Mouse (Mus musculus): ENCODE data around the gene Dscaml1. TPM values are rescaled to one million over a fixed set of nuclear protein-coding genes. Genes with fewer than 3 reads are reported as not detected.

Dscaml1 gene
- polyA plus RNA-seq, 1 experiment: 0.80 TPM

- no peaks in the 10 kb centered on the region for H3K36me3 ChIP-seq (ENCODE audit: control insufficient read depth, insufficient read depth, low read length)
- no peaks in the 10 kb centered on the region for H3K4me1 ChIP-seq (ENCODE audit: control insufficient read depth, insufficient read depth, low read length)
- no peak for DNase-seq
- no peak overlapping the region for H3K27ac ChIP-seq (ENCODE audit: insufficient read depth, low read depth, low read length)
- no peak overlapping the region for H3K4me3 ChIP-seq (ENCODE audit: insufficient read depth, low read depth, low read length)
- 90% methylated on average over 4 of the region's 4 CpGs for WGBS
- no peaks in the 10 kb centered on the region for H3K27me3 ChIP-seq (replicated peaks; ENCODE audit: control insufficient read depth, insufficient read depth, low read length)
- TF ChIP-seq POLR2A (IDR thresholded peaks at IDR 0.05; ENCODE audit: low read depth, low read length) (no peak), CTCF (conservative IDR thresholded peaks at IDR 0.05; ENCODE audit: insufficient read depth, insufficient read length, low read depth, low read length) (no peak)
These were observed 23.2 kb downstream of the Dscaml1 start for GRCm38 (mm10) chr9:45449658-45450057.

GRCm38 (mm10) chr9:45451346-45451745 is 24.9 kb downstream of the Dscaml1 start:
- H3K27ac ChIP-seq (ENCODE audit: insufficient read depth, low read depth, low read length): no peak overlapping the region
- 94% methylated on average over 4 of the region's 4 CpGs for WGBS
- no peak for DNase-seq
- H3K36me3 ChIP-seq (ENCODE audit: control insufficient read depth, insufficient read depth, low read length): no peaks in the 10 kb centered on the region
- no peaks in the 10 kb centered on the region for H3K4me1 ChIP-seq (ENCODE audit: control insufficient read depth, insufficient read depth, low read length)
- TF ChIP-seq CTCF (conservative IDR thresholded peaks at IDR 0.05; ENCODE audit: insufficient read depth, insufficient read length, low read depth, low read length): no peak
- H3K4me3 ChIP-seq (ENCODE audit: insufficient read depth, low read depth, low read length): no peak overlapping the region
- H3K27me3 ChIP-seq (replicated peaks; ENCODE audit: control insufficient read depth, insufficient read depth, low read length): no peaks in the 10 kb centered on the region

GRCm38 (mm10) chr9:45454032-45454431 is 27.6 kb downstream of the Dscaml1 start:
- Histone ChIP-seq H3K36me3 (ENCODE audit: control insufficient read depth, insufficient read depth, low read length) (no peaks in the 10 kb centered on the region), H3K27ac (ENCODE audit: insufficient read depth, low read depth, low read length) (no peak overlapping the region), H3K4me3 (ENCODE audit: insufficient read depth, low read depth, low read length) (no peak overlapping the region), H3K27me3 (replicated peaks; ENCODE audit: control insufficient read depth, insufficient read depth, low read length) (no peaks in the 10 kb centered on the region), H3K4me1 (ENCODE audit: control insufficient read depth, insufficient read depth, low read length) (no peaks in the 10 kb centered on the region)
- TF ChIP-seq CTCF (conservative IDR thresholded peaks at IDR 0.05; ENCODE audit: insufficient read depth, insufficient read length, low read depth, low read length) (no peak), POLR2A (IDR thresholded peaks at IDR 0.05; ENCODE audit: low read depth, low read length) (no peak)
- WGBS: 88% methylated on average over 10 of the region's 10 CpGs
- no peak for DNase-seq

- WGBS: 80% methylated on average over 8 of the region's 8 CpGs
- H3K27me3 ChIP-seq (replicated peaks; ENCODE audit: control insufficient read depth, insufficient read depth, low read length): no peaks in the 10 kb centered on the region
- TF ChIP-seq CTCF (conservative IDR thresholded peaks at IDR 0.05; ENCODE audit: insufficient read depth, insufficient read length, low read depth, low read length) (no peak), POLR2A (IDR thresholded peaks at IDR 0.05; ENCODE audit: low read depth, low read length) (no peak)
These were observed 28.6 kb downstream of the Dscaml1 start for GRCm38 (mm10) chr9:45454889-45455610.

GRCm38 (mm10) chr9:45457200-45457599 is 30.8 kb downstream of the Dscaml1 start:
- no peak for DNase-seq
- 23% methylated on average over 7 of the region's 7 CpGs for WGBS
- TF ChIP-seq POLR2A (IDR thresholded peaks at IDR 0.05; ENCODE audit: low read depth, low read length) (no peak), CTCF (conservative IDR thresholded peaks at IDR 0.05; ENCODE audit: insufficient read depth, insufficient read length, low read depth, low read length) (no peak)

More at GRCm38 (mm10) chr9:45454889-45455610, 28.6 kb downstream of the Dscaml1 start:
- no peaks in the 10 kb centered on the region for H3K4me1 ChIP-seq (ENCODE audit: control insufficient read depth, insufficient read depth, low read length)
- no peak for DNase-seq
- no peak overlapping the region for H3K27ac ChIP-seq (ENCODE audit: insufficient read depth, low read depth, low read length)
- no peaks in the 10 kb centered on the region for H3K36me3 ChIP-seq (ENCODE audit: control insufficient read depth, insufficient read depth, low read length)
- no peak overlapping the region for H3K4me3 ChIP-seq (ENCODE audit: insufficient read depth, low read depth, low read length)

GRCm38 (mm10) chr9:45458363-45458762 is 31.9 kb downstream of the Dscaml1 start:
- Histone ChIP-seq H3K36me3 (ENCODE audit: control insufficient read depth, insufficient read depth, low read length) (no peaks in the 10 kb centered on the region), H3K27me3 (replicated peaks; ENCODE audit: control insufficient read depth, insufficient read depth, low read length) (no peaks in the 10 kb centered on the region), H3K4me3 (ENCODE audit: insufficient read depth, low read depth, low read length) (no peak overlapping the region), H3K27ac (ENCODE audit: insufficient read depth, low read depth, low read length) (no peak overlapping the region), H3K4me1 (ENCODE audit: control insufficient read depth, insufficient read depth, low read length) (no peaks in the 10 kb centered on the region)
- no peak for DNase-seq
- WGBS: 58% methylated on average over 14 of the region's 14 CpGs
- TF ChIP-seq CTCF (conservative IDR thresholded peaks at IDR 0.05; ENCODE audit: insufficient read depth, insufficient read length, low read depth, low read length): no peak
- TF ChIP-seq POLR2A (IDR thresholded peaks at IDR 0.05; ENCODE audit: low read depth, low read length): no peak

More at GRCm38 (mm10) chr9:45457200-45457599, 30.8 kb downstream of the Dscaml1 start:
- Histone ChIP-seq H3K4me1 (ENCODE audit: control insufficient read depth, insufficient read depth, low read length) (no peaks in the 10 kb centered on the region), H3K27ac (ENCODE audit: insufficient read depth, low read depth, low read length) (no peak overlapping the region), H3K27me3 (replicated peaks; ENCODE audit: control insufficient read depth, insufficient read depth, low read length) (no peaks in the 10 kb centered on the region), H3K4me3 (ENCODE audit: insufficient read depth, low read depth, low read length) (no peak overlapping the region), H3K36me3 (ENCODE audit: control insufficient read depth, insufficient read depth, low read length) (no peaks in the 10 kb centered on the region)

- Histone ChIP-seq H3K27me3 (replicated peaks; ENCODE audit: control insufficient read depth, insufficient read depth, low read length) (no peaks in the 10 kb centered on the region), H3K4me3 (ENCODE audit: insufficient read depth, low read depth, low read length) (no peak overlapping the region), H3K4me1 (ENCODE audit: control insufficient read depth, insufficient read depth, low read length) (no peaks in the 10 kb centered on the region), H3K36me3 (ENCODE audit: control insufficient read depth, insufficient read depth, low read length) (no peaks in the 10 kb centered on the region), H3K27ac (ENCODE audit: insufficient read depth, low read depth, low read length) (no peak overlapping the region)
- no peak for DNase-seq
- WGBS: 39% methylated on average over 6 of the region's 6 CpGs
- no peak for TF ChIP-seq CTCF (conservative IDR thresholded peaks at IDR 0.05; ENCODE audit: insufficient read depth, insufficient read length, low read depth, low read length)
- TF ChIP-seq POLR2A (IDR thresholded peaks at IDR 0.05; ENCODE audit: low read depth, low read length): no peak
These were observed 39.1 kb downstream of the Dscaml1 start for GRCm38 (mm10) chr9:45465396-45466019.

Measured in kidney, adult 2 months (tissue).